Mouse (Mus musculus) right cerebral cortex, adult 18-20 months (tissue): ENCODE measurements around the gene Zic1.

Source experiments
- DNase-seq: peaks from one replicate; pipeline ENCODE4 v3.0.0; 2022; ENCODE audit warnings: mixed read lengths

The Zic1 gene

GRCm38 (mm10) chr9:91366999-91367811 lies 1.6 kb upstream of the Zic1 start:
- no peak for DNase-seq

DNA sequence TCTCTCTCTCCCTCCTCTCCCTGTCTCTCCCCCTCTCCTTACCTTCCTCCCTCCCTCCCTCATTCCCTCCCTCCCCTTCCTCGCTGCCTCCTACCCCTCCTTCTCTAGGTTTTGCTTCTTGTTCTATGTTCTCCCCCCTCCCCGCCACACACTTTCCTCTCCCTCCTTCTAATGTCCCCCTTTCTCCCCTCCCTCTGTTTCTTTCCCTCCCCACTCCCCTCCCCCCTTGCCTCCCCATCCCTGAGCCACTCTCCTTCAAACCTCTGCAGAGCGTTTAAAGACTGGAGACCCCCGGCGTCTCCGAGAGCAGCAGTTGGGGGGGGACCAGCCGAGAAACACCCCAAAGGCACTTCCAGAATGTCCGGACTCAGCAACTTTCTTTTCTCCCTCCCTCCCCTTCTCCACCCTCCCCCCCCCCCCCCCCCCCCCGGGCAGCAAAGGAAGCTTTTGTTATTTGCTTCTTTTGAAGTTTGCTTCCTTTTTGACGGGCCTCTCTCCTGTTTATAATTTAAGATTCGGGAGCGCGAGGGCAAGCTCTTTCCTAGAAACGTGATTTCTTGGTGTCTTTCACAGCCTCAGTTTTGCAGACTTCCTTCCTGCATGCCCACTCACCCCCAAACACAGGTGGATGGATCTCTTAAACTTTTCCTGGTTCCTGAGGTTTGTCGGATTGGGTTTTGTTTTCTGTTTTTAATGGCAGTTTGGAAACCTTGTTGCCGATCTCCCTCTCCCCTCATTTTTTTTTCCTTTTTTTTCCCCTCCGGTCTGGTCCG lies 802 bp upstream of the Zic1 start:
- no peak for DNase-seq

DNA sequence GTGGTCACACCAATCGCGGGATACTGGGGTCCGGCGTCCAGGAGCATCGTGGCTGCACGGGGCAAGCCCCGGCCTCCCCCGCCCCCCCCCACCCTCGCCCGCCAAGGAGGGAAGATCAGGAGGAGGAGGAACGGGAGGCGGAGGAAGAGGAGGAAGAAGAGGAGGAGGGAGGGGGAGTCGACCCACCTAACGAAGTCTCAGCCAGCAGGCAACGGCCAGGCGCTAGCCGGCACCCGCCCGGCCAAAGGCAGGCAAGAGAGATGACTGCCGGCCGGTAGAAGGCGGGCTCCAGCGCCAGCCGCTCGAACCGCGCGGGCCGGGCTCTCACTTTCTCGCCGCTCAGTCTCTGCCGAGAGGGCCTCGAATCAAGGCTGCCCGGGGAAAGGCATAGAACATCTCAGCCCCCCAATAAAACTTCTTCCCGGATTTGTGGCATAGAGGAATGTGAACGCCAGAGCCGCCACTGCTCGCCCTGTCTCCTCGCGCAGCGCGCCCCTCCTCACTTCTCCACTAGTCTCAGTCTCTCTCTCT lies 574 bp downstream of the Zic1 start:
- no peak for DNase-seq

GRCm38 (mm10) chr9:91364127-91364970 lies 1.3 kb downstream of the Zic1 start:
- no peak for DNase-seq

DNA sequence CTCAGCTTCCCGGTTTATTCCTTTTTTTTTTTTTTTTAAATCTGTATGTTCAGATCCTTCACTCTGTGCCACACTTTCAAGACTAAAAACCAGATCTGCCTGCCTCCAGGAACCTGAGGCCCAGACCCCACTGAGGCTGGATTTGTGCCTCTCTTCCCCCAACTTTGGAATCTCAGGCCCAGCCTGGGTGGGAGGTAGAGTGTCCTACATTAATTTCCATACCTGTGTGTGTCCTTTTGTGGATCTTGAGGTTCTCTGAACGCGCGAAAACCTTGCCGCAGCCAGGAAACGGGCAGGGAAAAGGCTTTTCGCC lies 1.8 kb downstream of the Zic1 start:
- DNase-seq: no peak

DNA sequence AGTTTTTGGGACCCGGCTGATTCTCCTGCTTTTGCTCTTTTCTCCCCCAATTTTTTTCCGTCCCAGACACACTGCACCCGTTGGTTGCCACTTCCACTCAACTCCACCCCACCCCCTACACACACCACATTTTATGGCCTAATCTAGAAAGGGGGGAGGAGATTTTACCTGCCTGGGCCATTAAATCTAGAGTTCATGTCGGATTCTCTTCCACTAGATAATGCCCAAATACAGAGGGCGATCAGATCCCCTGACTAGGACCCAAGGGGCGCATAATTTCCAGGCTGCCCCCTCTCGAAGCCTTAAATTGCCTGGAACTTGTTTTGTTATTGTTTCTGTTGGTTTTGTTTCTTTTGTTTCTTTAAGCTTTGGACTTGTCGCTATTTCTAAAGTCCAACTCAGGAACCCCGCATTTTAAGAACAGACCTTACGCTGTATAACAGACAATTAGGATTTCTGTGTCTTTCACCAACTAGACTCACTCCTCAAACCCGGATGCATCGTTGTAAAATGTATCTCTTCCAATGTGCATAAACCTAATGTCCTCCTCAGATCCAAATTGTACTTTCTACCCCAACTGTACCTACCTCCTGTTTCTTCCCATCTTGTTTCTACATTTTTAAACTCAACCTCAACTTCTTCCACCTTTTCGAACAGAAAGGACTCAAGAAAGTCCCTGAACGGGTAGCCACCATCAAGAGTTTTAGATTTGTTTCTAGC lies 2.4 kb downstream of the Zic1 start:
- no peak for DNase-seq

DNA sequence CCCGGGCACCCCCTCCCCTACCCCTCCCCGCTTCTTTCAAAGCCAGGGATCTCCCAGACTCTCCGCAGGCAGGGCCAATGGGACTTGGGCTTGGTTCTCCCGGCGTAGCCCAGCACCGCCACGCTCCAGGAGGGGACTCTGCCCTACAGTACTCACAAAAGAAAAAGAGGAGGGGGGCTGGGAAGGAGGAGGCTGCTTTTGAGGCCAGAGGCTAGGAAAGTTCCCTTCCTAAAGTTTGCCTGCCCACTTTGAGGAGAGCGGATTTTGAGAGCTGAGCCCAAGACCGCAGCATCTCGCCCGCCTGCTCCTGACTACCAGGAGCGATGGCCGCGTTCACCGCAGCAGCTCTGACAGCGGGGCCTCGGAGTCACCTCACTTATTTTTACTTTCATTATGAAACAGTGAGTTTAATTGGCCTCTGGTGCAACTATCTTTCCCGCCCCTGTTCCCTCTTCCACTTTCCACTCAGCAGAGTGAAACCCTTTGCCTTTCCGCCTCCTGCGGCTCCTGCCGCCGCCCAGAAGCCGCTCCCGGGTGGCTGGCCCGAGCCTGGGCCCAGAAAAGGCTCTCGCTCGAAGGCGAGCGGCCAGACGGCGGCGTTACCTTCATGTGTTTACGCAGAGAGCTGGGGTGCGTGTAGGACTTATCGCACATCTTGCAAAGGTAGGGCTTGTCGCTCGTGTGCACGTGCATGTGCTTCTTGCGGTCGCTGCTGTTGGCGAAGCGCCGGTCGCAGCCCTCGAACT lies 3.6 kb downstream of the Zic1 start, which contains the start of gene Zic4:
Zic4 (plus strand) TSS at position 558 of the 746 bp plus-strand sequence.
- DNase-seq: no peak

DNA sequence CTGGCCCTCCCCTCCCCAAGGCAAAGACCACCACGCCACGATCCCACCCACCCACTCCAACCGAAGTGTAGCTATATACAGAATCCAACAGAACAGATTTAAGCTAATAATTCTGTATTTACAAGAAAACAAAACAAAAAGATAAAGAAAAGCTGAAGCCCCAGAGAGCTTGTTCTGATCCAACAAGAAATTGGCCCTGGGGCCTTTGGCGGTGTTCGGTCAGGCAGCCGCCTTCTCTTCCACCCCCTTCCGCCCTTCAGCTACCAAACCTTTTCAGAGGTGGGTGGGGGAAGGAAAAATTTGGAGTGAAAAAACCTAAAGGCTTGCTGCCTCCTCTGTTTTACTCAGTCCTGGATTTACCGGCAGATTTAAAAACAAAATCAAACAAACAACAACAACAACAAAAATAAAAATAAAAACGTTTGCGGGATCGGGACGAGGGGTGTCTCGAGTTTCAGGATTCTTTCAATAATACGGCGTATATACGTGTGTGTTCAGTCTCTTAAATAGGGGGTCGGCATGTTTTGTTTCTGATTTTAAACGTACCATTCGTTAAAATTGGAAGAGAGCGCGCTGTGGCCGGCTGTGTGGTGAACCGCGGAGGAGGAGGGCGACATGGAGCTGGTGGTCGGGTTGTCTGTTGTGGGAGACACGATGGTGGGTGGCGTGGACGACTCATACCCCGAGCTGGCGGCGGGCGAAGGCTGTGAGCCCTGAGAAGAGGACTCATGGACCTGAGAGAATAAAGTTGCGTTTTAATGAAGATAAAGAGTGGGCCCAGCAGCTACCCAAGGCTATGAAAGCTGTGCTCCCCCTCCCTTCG lies 4.4 kb downstream of the Zic1 start:
- no peak for DNase-seq

DNA sequence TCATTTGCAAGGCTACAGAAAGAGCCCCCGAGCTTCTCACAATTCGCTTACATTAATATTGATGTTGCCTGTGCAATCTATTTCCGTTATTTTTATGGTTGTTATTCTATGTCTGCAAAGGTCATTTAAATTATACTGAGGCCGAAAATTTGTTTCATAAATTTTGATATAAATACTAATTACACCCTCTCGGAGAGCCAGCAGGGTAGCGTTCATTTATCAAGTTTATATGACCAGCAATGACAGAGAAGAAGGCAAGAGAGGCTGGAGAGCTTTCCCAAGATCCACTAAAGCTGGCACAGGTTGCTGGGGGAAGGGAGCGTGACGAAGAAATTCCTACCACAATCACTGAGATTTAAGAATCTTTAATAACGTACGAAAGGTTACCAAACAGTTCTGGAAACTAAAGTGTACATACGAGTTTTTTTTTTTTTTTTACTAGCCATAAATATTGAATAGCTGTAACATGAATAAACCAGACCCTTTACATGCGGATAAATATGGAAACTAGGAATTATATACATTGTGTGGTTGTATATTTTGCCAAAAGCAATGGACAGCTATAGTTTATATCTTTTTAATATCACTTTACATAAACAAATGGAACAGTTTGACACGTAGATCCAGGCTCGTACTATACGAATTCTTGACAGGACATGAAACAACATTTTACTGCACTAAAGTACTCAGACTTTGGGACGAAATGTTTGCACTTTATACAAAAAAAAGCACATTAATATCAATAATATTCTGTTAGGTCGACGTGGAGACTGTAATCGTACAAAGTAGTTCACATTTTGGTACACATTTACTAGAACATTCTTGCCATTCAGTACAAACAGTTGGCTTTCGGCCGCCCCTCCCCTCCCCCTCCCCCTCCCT lies 5.2 kb downstream of the Zic1 start:
- DNase-seq: no peak

DNA sequence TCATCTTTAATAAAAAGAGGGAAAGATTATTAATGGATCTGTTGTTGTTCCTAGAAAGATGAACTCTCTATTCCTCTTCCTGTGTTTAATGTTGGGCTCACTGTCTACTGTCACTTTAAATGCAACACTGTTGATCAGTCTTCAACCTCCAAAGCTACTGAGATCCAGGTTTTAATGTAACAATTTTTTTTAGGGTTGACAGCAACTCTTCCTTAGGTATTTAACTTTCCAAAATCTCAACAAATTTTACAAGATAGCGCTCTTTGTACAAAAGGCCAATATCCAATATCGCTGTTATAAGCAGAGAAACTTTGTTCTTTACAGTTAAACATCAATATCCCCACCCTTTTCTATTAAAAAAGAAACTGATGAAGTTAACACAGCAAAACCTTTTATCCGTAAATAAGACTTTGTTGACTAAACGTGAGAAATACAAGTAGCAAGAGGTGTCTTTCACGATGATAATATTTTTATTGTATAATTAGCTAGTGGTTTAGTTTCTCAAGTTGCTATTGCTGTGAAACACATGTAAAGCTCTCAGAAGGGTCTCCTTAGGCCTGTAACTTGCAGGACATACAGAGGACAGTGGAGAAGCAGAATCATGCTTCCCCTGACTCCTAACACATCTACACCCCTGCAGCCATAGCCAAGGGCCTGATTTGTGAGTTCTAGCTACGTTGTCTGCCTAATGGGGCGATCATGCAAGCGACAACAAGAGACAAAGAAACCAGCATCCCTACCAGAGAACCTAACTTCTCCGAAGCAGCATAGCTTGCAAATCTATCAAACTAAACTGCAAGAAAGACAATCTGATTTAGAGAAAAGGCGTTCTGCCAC lies 6.5 kb downstream of the Zic1 start:
- no peak for DNase-seq

DNA sequence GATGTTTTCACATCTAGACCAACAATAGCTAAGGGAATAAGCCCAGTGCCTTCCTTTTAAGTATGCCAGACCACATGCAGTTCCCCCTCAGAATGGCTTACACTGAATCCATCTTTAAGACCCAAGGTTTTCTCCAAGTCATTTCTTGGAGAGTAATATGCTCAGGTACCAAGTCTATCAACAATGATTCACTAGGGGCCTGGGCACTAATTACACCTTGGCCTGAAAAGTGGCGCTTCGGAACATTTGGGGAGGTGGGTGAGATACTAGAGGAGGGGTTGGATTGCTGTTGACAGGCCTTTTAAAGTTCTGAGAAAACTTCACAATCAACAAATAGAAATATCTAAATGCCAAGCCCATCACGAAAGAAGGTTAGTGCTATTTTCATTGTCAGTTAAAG lies 8.3 kb downstream of the Zic1 start:
- DNase-seq: no peak

- DNase-seq: no peak
These were observed 9.3 kb downstream of the Zic1 start for GRCm38 (mm10) chr9:91356353-91356740.

- no peak for DNase-seq
These were observed 9.8 kb downstream of the Zic1 start for GRCm38 (mm10) chr9:91355629-91356352.

GRCm38 (mm10) chr9:91355270-91355589 lies 10.4 kb downstream of the Zic1 start:
- no peak for DNase-seq

DNA sequence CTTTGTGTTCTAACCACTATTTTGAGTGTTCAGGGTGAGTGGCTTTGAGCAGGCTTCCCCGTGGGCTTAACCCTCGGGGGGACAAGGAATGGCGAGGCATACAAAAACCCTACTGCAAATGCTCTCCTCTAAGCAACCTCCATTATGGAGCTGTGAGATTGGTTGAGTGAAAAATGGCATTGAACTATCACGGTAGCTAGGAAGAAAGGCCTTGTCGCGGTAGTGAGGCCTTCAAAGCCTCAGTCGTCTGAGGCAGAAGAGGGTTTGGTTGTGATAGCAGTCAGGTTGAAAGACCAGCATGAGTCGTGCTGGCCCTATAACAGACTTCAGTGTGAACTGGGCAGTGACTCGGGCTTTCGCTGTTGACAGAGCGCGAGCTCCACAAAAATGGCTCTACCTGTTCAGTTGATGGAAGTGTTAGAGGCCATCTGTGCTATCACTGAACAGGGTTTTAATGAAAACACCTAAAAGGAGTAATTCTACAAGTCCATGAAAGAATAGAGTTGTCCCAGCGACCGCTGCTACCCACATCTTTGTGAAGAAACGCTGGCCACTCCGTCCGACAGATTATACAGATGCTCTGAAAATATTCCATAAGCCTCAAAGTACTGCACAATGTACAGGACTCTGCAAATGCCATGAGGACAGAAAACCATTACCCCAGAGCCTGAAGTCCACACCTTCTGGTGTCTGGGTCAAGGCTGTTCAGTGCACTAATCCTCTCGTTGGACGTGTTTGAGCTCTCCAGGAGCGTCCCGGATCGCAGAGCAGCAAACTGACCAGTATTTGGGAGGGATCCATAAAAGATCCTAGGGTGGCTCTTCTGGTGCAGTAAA lies 11.0 kb downstream of the Zic1 start:
- DNase-seq: no peak

DNA sequence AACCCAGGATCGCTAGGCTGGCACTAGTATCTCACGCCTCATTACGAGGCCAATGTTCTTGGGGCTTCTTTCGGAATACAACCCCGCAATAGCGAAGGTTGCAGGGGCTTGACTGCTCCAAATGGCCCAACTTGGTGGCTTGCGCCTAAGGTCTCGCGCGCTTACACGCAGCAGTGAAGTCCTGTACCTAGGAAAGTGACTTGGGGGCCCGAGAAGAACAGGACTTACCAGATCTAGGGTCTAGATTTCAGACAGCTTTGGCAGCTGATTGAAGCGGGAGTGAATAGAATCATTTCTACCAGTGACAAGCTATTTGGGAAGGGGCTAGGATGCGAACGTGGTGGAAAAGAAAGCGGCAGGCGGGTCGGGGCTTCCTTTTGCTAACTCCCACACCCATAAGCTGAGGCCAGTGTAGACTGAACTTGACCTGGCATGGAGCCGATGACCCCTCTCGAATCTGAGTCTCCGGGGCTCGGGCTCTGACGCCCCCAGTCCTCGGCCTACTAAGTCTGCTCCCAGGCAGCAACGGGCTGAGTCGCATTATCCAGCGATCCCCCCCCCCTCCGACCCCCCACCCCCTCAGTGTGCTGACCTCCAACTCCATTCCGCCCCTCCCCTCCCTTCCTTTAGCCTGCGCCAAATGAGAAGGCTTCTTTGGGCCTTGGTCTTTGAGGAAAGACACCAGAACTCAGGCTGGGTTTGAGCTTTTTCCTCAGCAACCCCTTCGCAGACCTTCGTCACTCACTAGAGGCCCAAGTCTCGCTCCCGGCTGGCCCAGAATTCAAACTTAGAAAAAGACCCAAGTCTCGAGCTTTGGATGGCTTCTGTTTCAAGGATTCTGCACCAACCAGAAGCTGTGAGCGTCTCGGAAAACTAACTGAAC lies 11.8 kb downstream of the Zic1 start:
- no peak for DNase-seq
